Mouse (Mus musculus) kidney, adult 2 months (tissue): ENCODE results near the gene Cox4i2.

Experiments used
- CTCF ChIP-seq: fragments of 200-500 bp; conservative IDR thresholded peaks from 2 replicates; pipeline ENCODE4 v1.5.1; 2011; ENCODE audit warnings: low read depth, mild to moderate bottlenecking, control low read depth, low read length, moderate library complexity, mixed read lengths; ENCODE audit not compliant: insufficient read depth, insufficient read length
- POLR2A ChIP-seq: fragments of 200-500 bp; IDR thresholded peaks from one replicate; pipeline ENCODE4 v1.6.1; 2011; ENCODE audit warnings: low read depth, low read length, control low read depth

- no peak for TF ChIP-seq CTCF
- no peak for TF ChIP-seq POLR2A
These were observed 29.3 kb downstream of the Cox4i2 start for GRCm38 (mm10) chr2:152783241-152783640.
